Mouse (Mus musculus): ENCODE results near the gene Xrcc4.
"Not testable (repeated sequence)": the region's sequence is repeated elsewhere in the genome, so short reads cannot be mapped to it uniquely, and the experiment has no call there.

Gene Xrcc4

DNA sequence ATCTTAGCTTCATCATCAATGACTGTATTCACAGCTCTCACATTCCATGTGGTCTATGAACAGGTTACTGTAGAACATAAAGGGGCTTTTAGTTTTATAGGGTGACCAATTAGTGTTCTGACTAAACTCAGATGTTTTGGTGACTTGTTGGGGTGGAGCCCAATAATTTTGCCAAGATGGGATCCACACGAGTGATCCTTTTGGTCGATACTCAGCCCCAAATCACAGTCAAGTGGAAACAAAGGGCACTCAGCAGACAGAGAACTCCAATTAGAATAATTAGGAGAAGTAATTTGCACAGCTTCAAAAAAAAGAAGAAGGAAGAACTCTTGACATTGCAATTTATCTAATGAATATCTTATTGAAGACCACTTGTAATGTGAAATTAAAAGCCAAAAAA is 274.9 kb downstream of the Xrcc4 start:
- DNase-seq (ENCODE audit: low read depth, low spot score): no peak

DNA sequence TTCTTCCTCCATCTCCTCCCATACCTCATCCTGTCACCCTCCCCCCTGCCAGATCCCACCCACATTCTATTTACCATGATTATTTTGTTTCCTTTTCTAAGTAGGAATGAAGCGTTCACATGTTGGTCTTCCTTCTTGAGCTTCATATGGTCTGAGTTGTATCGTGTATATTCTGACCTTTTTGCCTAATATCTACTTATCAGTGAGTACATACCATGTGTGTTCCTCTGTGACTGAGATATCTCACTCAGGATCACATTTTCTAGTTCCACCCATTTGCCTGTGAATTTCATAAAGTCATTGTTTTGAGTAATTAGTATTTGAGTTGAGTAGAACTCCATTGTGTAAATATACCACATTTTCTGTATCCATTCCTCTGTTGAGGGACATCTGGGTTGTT is 277.2 kb downstream of the Xrcc4 start:
- no peak for DNase-seq (ENCODE audit: low read depth, low spot score)

DNA sequence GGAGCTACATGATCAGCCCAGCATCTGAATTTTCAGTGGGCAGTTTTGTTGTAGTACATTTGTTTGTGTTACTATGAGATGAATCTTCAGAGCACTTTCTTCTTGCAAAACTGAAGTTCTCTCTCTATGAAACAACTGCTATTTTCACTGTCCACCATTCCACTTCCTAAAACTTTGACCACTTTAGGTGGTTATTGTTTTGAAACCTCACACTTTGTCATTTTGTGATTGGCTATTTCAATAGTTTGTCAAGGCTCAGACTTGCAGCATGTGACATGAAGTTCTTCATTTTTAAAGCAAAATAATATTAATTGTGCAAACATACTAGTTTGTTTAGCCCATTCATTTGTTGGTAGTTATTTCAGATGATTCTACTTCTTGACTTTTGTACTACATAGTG is 280.4 kb downstream of the Xrcc4 start:
- DNase-seq (ENCODE audit: low read depth, low spot score): no peak

DNA sequence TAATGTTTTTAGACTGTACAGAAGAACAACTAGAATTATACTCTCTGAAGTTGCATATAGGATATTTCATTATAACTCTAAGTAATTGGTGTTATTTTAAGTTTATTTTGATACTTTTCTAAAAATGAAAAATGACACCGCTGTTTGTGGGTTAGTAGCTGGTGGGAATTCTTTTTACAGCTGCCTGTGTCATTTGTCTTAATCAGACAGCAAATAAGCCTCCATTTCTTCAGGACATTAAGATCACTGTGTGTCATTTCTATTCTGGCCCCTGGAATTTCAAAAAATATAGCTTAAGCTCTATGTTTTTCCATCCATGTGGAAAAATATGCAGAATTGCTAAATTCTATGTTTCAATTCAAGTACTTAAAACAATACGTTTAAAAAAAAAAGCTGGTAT is 287.5 kb downstream of the Xrcc4 start:
- no peak for DNase-seq (ENCODE audit: low read depth, low spot score)

DNA sequence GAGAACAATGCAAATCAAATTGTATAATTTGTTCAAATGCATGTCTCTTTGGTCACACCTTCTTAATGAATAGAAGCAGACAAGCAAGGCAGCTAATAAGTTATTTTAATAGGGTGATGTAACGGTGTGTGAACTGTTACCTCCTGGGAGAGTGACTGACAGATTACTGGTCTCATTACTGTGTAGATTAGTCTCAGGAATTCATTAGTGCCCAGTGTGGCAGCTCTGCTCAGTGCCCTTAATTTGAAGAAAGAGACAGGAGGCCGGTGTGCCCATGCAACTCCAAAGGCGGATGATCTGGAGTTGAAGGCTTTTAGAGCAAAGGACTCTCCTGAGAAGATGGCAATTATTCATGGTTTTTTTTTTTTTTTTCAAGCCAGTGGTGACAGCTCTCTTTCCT is 291.7 kb downstream of the Xrcc4 start:
- DNase-seq (ENCODE audit: low read depth, low spot score): no peak

DNA sequence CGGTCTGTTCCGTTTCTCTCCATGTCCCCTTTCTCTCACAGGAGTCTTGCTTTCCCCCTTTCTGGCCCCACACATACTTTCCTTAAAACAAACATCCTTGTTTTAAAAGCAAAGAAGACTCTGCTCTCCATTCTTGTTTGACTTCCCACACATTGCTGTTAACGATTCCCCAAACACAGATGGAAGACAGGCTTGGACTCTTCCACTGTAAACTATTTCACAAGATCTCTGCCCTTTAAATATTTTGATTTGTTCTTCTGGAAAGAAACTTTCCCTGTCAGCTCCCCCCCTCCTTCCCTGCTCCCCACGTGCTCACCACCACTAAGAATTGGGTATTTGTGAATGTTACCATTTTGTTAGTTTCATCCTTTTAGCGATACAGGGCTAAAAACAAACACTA is 297.9 kb downstream of the Xrcc4 start:
- no peak for DNase-seq (ENCODE audit: low read depth, low spot score)

DNA sequence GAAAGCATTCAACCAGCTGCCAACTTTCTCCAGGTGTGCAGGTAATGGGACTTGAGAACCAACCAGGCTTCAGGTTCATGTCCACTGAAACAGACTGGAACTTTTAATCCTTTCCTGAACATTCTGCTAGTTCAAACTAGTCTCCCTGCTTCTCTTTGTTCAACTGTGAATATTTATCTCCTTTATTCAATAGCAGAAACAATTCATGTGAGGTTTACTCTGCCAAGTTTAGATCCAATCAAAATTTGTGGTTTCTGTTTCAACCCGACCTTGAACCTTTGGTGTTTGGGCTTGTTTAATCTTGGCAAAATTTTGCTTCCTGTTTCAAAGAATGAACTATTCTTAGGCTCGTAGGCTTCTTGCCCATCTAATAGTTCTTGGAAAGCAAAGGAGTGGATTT is 306.5 kb downstream of the Xrcc4 start:
- no peak for DNase-seq (ENCODE audit: low read depth, low spot score)

DNA sequence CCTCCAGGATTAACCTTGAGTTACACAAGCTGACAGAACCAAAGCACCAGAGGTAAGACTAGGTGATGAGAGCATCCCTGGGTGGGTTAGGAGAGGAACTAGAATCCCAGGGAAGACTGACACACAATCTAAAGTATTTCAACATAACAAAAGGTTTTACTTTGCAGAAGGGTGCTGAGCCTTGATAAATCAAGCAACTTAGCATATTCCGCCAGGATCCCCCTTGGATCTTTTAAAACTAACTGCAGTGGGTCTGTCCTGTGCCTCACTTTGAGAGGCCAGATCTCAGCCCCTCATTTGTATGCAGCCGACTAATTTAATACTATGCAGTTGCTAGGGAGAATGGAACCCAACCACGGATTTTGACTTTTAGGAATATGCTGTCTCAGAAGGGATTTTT is 309.1 kb downstream of the Xrcc4 start:
- DNase-seq (ENCODE audit: low read depth, low spot score): no peak

DNA sequence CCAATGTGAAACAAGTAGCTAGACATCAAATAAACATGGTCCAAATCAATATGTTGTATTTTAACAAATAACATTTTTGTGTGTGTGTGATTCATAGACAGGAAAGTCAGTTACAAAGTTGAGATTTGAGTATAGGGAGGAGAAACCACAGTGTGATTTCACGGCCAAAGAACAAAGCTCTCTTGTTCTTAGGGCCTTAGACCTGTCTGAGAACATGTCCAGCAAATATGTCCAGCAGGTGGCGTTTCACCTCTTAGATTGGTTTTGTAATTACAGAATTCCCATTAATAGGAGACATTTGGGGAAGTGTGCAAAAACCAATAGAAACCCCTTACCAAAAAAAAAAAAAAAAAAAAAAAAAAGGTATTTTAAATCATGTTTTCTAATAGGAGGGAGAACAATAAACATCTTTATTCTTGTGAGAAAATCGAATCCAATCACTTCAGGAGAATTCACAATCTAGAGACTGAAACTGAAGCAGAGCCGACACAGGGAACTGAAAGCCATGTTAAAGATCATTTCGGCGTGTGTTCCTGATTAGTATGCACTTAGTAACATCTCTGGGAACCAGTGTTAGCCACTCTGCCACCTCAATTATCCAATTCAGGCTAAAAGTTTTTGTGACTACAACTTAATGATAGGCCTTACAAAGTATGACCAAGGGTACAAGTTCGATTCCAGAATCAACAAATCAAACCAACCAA is 310.0 kb downstream of the Xrcc4 start:
- peak; percentile 56 for DNase-seq (ENCODE audit: low read depth, low spot score)

DNA sequence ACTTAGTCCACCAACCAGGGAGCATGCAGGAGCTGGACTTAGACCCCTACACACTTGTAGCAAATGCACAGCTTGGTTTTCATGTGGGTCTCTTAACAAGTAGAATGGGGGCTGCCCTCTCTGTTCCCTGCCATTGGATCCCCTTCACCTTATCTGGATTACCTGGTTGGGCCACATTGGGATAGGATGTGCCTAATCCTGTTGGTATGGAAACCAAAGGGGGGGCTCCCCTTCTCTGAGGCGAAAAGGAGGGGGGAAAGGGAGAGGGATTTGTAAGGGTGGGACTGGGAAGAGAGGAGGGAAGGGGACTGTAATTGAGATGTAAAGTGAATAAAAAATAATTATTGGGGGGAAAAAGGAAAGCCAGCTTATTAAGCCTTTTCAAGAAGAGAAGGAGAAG is 311.6 kb downstream of the Xrcc4 start:
- DNase-seq (ENCODE audit: low read depth, low spot score): no peak

DNA sequence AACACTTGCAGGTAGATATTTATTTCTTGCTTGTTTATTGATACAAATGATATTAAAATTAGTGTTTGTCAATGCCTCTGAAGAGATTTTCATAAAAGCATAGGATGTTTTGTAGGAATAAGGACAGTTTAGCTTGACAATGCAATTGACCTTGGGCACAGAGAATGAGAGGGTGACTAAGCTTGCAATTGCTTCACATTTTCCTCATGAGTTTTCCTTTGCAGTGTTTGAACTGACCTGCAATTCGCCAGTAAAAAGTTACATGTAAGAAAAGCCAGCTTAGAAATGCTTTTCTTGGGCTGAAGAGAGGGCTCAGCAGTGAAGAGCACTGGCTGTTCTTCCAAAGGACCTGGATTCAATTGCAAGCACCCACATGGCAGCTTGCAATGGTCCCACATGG is 312.3 kb downstream of the Xrcc4 start:
- DNase-seq (ENCODE audit: low read depth, low spot score): no peak

DNA sequence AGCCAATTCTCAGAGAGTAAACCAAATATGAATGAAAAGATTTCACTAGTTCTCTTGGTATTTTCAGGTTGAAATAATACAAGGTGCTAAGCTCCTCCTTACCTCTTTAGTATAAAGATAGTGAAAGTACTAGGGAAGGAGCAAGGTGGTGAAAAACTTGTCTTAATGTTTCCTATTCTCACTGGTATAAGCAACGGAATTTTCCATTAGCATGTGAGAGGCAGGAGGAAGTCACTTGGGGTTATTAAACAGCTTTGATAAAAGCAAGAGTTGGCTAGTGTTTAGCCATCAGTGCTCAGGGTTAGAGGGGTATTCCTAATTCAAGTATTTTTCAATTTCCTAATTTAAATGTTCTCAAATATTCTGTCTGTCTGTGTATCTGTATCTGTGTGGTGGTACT is 322.9 kb downstream of the Xrcc4 start:
- no peak for DNase-seq (ENCODE audit: low read depth, low spot score)

DNA sequence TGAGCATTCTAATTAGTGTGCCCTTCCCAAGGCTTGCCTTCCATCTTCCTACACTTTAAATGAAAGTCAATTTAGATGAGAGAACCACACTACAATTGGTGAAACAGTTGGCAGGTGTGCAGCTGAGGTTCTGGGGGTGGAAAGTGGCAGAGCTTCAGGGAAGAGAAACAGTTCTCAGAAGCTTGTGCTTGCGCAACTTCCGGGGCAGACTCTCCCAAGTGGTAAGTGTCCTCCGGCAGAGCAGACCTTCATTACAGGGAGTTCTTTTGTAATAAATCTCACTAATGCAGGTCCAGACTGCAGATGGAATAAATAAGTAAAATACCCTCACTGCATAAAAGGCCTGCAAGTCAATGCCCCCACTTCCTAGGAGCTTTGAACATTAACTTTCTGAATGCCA is 323.4 kb downstream of the Xrcc4 start:
- DNase-seq (ENCODE audit: low read depth, low spot score): no peak

DNA sequence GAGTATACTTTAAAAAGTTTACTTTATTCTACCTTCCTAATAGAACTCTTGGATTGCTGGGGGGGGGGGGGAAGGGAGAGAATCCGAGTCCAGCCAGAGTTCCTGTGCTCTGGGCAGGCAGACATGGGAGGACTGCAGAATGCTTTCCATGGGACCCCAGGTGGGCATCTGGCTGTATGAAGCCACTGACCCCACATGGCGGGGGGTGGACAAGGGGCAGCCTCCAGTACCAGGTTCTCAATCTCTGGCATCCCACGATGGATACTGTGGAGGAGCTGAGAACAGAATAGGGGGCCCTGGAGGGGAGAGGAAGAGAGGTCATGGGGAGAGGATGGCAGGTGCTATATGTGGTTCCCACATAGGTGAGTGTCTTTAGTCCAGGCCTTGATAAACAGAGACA is 327.1 kb downstream of the Xrcc4 start:
- DNase-seq (ENCODE audit: low read depth, low spot score): no peak

DNA sequence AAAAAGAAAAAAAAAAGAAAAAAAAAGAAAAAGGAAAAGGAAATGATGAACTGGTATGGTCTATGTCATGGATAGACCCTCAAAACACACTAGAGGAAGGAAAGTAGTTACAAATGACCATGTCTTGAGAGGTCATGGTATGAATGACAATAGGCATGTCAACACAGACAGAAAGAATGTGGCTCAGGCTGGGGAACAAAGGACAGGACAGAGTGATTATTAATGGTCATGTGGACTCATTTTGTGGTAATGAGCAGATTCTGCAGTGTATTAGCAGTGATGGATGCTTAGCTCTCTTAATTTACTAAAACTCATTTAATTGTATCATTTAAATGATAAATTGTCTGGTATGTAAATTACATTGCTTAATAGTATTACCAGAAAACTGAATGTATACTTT is 333.1 kb downstream of the Xrcc4 start:
- DNase-seq (ENCODE audit: low read depth, low spot score): no peak

DNA sequence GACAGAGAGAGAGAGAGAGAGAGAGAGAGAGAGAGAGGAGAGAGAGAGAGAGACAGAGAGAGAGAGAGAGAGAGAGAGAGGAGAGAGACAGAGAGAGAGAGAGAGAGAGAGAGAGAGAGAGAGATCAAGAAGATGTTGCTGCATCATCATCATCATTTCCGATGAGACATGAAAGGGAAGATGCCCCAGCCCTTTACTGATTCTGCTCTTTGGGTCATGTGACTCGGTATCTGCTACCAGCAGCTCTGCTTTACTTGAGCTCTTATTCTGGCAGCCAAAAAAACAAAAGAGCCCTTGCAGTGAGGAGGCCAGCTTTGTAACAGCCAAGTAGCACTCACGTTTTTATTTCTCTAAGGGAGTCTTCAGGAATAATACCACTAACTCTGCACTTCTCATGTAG is 338.8 kb downstream of the Xrcc4 start:
- not testable (repeated sequence) for DNase-seq (ENCODE audit: low read depth, low spot score)

DNA sequence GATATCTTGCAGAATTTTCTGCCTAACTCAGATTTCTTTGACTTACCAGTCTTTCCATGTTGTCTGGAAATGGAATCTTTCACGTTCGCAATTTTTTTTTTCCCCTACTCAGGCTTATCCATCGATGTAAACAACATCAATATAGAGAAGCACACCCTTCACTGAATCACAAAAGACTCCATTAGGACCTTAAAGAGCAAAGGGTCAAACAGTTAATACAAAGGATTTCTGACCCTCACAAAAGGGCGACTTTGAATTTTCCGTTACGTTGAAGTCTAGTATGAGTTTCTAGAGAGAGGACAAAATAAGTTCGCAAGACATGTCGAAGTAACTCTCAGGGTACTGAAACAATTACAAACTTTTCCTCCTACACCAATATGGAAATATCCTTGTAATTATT is 346.2 kb downstream of the Xrcc4 start:
- DNase-seq (ENCODE audit: low read depth, low spot score): no peak

DNA sequence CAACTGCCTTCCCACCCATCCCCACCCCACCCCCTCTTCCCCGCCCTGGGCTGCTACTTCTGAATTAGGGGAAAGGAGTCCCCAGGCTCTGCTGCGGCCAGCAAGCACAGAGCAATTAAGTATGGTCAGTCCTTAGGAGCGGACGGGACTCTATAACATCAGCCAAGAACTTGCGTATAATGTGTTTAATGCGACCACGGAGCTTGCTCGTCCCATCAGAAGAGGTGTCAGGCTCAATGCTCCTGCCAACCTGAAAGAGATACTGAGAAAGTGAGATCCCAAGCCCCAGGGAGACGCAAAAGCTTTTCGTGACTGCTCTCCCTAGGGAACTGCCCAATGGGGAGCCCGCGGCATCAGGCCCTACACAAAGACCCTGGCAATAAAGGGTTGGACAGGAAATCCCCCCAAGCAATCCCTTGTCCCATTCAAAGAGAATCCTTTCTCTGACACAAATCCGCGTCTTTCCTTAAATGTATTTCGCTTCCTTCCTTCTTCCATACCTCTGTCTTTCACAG is 346.7 kb downstream of the Xrcc4 start:
- no peak for DNase-seq (ENCODE audit: low read depth, low spot score)

DNA sequence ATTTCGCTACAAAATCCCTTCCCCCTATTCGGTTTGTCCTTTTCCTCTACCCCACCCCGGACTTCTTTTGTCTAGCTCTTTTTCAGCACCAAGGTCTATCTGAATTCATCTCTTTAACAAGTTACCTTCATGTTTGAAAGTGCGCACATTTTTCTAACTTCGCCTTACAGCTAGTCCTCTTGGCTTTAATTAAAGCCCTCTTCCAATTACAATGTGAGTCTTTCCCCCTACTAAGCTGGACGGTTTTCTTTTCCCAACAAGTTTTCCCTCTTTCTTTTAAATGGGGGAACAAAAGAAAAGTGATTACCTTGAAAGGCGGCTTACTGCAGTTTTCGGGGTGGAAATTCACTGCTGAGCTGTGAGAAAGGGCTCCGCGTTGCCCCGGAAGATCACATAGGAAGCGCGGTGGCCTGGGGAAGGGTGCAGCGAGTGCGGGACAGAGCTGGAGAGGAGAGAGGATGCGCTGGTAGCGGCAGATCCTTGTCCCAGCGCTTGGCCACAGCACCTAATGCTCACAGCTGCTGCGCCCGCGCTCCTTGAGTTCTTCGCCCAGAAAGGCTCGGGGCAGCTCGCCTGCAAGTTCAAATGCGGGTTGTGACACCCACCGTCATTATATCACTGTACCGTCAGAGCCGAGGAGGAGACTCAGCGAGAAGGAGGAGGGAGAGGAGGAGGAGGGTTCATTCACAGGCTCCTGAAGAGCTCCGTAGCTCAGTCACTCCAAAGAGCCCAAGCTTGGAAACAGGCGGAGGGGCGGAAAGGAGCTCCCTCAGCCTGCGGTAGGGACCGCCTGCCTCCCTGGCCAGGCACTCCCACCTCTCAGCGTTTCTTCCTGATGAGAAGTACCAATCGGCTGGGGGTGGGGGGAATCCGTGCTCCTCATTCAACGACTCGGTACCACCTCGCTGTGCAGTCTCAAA is 347.4 kb downstream of the Xrcc4 start, which contains the start of gene Vcan:
Gene Vcan, minus strand, starts transcription at position 744 of the 920 bp plus-strand sequence.
- peak; percentile 59 for DNase-seq (ENCODE audit: low read depth, low spot score)

DNA sequence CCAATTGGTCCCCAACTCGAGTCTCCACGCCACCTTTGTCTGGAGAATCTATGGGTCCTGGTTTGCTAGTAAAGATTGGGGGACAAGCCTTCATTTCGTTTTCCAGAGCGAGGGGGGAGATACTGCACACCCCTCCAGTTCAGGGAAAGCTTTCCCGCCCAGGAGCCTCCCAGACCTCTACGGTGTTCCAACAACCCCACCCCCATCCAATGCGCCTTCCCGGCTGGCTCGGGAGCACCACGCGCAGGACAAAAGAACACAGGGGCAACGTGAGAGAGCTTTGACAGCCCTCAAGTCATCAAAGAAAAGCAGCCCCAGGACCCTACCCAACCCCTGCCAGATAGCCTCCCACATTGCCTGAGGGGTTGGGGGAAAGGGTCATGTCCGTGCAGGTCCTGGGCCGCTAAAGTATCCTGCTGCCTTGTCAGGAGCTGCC is 348.3 kb downstream of the Xrcc4 start:
- peak; percentile 46 for DNase-seq (ENCODE audit: low read depth, low spot score)

DNA sequence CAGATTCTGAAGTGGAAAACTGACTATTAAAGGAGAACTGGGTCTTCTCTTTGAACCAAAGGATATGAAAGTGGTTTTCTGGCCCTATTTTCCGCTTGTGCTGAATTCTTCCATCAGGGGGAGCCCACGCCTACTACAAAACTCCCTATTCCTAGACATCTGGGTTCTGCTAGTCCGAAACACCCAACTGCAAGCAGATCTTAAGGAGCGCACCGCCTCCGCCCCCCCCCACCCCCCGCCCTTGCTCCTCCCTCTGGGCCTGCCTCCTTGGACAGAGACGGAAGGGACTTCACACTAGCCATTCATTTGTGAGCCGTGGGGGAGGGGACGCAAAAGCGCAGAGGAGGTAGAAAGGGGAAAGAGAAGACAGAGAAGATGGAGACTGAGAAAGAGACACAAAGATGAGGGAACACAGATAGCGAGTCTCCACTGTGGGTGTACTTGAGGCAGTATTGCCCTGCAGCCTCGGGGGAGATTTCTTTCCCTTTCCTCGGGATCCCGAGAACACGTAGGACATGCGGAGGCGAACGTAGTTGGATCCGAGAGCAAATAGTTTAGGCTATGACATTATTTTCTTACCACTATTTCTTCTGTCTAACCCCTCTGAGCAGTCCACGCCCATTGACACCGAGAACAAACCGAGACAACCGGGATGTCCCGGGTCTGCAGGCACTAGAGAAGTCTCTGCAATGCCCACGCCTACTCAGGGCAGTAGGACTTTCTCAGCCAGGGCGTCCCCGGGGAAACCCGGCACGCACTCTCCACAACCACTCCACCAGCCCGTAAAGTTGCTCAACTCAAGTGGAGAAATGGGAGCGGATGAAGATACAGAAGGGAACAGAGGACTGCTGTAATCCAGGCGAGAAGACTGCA is 348.9 kb downstream of the Xrcc4 start:
- peak; percentile 75 for DNase-seq (ENCODE audit: low read depth, low spot score)

Data from embryo, embryonic 11.5 days (tissue).